Mouse (Mus musculus) urinary bladder, postnatal 4 days (tissue): ENCODE results near the gene Cyp2c23.

Experiments
- DNase-seq, 2 experiments: peaks; one replicate each; pipeline ENCODE4 v3.0.0; 2021 to 2022; ENCODE audit warnings: low spot score in 2 of 2

Gene Cyp2c23

DNA sequence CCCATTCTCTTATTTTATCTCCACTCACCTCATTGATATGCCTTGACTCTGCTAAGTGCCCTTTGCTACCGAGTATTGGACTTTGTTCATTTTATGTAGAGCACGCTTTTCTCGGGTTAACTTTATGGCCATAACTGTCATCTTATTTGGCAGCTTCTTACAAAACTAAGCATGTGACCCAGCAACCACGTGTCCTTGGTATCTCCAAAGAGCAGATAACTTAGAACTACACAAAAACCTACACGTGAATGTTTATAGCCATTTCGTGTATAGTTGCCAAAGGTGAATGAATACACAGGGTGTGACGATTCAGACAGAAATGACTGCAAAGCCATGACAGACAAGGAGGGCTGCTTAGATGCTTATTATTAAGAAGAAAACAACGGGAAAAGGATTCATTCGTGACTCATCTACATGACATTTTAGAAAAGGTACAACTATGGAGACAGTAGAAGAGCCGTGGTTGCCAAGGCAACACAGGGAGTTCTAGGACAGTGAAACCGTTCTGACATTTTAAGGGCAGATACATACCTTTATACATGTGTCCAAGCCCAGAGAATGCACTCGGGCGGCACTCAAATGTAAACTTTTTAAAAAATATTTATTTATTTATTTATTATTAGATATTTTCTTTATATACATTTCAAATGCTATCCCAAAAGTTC lies 4.0 kb downstream of the Cyp2c23 start:
- no peak for DNase-seq

DNA sequence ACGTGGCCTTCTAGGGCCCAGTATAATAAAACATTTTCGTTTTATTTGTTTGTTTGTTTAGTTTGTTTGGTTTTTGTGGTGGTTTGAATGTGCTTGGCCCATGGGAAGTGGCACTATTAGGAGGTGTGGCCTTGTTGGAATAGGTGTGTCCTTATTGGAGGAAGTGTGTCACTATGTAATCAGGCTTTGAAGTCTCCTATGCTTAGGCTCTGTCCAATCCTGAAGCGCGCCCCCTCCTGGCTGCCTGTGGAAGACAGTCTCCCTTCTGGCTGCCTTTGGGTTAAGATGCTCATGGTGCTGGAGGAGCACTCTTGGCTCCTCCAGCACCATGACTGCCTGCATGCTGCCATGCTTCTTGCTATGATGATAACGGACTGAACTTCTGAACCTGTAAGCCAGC lies 5.9 kb downstream of the Cyp2c23 start:
- no peak for DNase-seq

DNA sequence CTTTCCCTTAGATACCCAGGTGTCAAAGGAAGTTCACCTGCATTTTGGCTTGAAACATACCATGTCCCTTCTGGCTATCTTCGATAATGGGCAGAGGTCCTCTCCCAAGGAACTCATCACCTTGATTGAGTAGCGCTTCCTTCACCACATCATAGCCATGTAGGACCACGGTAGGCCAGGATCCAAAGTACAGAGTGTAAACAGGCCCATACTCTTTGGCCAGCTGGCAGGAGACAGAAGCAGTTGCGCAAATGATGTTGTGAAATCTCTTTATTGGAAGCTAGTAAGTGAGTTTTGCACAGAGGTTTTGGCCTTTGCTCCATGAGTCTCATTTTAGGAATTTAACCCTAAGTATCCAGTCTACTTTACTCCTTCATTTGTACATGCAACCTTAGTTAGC lies 7.5 kb downstream of the Cyp2c23 start:
- peak in 1 of 2 experiments; percentile 32 for DNase-seq

DNA sequence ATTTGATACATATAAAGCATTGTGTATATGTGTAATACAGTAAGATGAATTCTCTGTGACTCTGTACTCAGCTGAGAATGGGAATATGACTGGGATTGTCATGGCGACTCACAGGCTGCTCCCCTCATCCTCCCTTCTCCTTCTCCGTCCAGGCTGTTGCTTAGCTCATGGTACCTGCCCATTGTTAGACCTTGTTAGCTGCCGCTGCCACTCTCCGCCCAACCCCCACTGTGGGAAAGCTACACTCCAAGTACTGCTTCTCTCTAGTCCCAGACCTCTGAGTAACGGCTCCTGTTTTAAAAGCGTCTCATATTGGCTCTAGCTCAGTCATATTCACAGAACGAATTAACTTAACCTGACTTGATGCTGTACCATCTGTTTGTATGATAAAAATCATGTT lies 9.3 kb downstream of the Cyp2c23 start:
- DNase-seq = no peak

DNA sequence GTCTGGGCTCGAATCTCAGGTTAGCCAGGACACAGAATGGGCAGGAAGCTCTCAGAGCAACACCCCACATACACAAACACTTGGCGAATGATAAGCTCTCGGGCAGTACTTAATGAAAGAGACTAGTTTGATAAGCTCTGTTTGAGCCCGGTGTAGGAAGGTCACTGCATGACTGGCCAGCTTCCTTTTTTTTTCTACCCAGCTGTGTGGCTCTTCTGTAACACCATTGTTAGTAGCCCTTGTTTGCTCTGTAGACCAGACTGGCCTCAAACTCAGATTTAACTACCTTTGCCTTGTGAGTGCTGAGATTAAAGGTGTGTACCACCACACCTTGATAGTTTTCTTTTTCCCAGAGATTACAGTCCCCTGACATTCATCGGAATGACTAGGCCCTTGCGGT lies 15.1 kb downstream of the Cyp2c23 start:
- DNase-seq = no peak

DNA sequence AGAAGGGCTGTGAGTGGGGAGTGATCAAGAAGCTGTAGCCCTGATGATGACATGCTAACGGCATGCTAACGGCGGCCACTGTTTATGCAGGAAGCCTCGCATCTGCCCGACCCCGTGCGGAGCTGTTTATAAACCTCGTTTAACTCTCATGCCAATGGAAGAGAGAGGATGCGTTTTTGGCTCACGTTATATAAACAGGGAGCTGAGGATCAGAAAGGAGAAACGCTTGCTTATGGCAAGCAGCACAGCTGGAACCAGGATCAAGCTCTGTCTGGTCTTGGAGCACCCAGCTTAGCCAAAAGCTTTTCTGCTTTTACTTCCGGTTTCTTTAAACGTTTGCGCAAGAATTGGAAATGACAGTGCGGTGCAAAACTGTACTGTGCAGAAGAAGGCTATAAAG lies 20.2 kb downstream of the Cyp2c23 start:
- DNase-seq = no peak

DNA sequence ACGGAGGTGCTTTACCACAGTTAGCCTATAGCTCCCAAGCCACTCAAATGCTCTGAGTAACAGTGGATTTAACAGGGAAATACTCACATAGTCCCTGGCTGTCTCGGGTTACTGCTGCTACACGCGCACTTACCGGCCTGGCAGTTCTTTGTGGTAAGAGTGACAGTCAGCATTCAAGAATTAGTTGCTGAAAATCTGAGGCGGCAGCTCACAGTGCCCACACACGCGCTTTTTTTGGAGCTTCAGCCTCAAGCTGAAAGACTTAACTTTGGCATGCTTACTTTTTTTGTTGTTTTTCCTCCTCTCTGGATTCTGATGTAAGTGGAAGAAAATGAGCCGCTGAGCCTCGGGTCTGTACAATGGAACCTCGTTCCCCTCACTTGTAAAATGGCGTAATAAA lies 21.8 kb downstream of the Cyp2c23 start:
- no peak for DNase-seq

DNA sequence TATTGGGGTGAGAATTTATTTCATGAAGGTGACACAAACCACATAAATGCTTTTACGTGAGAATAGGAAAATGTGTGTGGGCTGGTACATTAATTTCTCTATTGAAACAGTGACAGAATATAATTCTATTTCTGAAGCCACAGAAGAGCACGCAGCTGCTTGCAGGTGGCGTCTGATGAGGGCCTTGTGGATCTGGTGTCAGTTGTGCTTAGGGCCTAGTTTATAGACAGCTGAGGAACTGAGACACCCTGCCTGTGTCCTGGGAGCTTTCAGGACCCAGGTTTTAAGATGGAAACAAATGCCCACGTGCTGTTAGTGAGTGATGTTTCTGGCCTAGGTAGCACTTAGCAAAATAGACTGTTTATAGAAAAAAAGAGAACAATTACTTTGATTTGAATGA lies 24.0 kb downstream of the Cyp2c23 start:
- no peak for DNase-seq

DNA sequence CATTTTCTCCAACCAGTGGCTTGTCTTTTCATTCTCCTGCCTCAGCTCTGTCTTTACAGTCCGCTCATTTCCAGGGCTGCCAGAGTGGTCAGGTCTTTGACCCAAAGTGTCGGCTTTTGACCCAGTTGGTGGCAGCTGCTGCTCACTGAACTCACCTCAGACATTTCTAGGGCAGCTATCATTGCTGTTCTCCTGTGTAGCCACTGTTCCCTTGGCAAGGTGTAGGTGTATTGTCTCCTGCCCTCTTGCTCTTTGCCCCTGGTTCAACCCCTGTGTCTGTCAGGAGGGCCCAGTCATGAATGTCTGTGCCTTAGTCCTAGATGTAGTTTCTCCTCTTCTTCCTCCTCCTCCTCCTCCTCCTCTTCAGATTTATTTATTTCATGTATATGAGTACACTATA lies 24.7 kb downstream of the Cyp2c23 start:
- DNase-seq = no peak

DNA sequence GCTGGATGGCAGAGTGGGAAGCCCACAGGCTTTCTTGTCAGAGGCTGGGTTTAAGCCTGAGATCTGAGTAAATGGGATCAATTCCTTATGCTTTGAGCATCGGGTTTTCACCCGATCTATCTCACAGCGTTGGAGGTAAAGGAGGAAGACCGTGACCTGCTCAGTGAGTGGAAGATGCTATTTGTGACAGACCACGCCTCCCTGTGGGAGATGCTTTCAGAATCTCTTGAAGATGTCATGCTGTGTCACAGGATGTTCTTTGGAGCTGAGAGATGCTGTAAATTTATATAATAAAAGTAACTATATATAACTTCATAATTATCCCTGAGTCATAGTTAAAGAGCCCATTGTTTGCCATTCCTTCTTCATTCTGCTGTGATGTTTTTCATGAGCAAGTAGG lies 28.3 kb downstream of the Cyp2c23 start:
- DNase-seq = no peak

DNA sequence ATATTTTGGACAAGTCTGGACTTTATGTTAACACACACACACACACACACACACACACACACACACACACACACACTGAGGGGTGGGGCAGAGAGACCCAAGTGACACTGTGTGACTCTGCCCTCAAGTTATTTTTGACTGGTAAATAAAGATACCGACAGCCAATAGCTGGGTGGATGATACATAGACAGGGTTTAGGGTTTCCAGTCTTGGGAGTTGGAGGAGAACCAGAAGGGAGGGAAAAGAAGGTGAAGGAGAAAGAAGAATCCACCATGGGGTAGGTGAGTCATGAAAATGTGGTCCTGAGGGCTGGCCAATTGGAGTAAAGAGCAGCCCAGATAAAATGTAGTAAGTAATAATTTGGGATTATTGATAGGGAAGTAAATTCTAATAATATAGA lies 28.9 kb downstream of the Cyp2c23 start:
- DNase-seq = no peak

DNA sequence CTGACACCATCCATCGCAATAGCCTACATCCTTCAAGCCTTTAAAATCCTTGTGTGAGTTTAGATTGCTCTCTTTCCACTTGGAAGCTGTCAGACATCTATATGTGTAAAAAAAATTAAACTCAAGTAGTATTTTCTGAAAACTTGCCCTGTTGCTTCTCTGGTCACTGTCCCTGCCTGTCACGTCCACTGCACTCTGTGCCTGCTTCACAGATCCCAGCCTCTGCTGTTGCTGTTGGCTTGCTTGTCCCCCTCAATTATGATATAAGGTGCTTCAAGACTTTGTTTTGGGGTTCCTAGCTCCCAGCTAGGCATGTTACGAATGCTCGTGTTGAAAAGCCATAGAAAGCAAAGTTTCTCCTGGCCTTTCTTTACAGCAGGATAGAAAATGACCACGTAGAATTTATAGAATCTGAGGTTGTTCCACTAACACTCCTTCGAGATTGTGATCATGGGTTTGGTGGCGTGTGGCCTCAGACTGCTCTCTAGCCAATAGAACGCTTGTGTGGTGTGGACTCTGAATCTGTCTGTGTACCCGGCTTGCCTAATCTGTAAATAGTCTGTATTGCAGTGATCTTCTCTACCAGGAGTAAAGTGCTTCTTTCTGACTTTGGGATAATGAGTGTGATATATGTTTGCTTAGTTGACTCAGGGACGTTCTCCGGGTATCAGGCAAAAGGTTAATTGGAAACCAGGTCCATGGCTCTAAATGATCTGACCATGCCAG lies 30.0 kb downstream of the Cyp2c23 start:
- DNase-seq = no peak

DNA sequence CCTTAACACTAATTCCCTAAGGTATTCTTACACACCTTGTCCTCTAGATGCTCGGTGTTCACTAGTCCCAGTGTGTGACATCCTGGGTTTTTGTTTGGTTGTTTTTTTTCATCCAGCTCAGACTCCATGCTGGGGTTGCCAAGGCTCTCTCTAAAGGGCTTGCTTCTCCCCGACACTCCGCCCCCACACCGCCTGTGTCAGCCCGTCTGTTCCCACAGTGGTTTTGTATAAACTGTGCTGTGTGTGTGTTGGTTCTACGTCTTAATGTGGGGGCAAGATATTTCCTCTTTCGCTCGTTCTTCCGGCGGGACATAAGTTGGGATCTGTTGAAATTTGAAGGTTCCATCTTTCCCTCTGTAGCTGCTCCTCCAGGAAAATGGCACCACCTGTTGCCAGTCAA lies 30.9 kb downstream of the Cyp2c23 start:
- no peak for DNase-seq

DNA sequence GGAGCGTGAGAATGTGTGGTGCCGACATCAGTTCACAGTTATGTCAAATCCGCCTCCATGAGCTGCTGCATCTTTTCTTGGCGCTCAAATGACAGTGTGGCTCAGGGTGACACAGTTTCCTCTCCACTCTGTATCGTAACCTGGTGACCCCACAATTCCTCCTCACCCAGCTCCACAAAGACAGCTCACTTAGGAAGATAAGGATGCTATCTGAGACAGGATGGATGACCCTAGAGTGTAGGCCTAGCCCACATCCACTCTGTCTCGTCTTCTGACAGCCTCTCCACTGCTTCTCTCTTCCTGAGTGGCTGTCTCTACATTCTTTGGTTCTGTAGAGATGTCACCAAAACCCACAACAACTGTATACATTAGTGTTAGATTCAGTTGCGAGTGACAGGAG lies 33.6 kb downstream of the Cyp2c23 start:
- no peak for DNase-seq

DNA sequence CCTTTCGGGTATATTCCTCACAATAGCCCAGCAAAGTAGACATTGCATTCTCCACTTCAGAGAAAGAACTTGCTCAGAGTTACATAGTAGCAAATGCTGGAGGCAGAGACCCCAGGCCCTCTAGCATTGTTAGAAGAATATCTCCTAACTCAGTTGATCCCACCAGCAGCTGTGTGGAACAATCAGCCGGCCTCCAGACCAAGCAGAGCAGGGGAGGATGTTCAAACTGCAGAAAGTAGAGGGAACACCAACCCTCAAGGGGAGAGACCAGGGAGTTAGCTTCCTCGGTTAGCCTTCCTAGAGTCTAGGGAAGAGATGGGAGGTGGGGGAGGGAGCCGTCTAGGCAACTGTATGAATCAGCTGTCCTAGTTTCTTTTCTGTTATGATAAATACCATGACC lies 36.5 kb downstream of the Cyp2c23 start:
- DNase-seq = no peak

DNA sequence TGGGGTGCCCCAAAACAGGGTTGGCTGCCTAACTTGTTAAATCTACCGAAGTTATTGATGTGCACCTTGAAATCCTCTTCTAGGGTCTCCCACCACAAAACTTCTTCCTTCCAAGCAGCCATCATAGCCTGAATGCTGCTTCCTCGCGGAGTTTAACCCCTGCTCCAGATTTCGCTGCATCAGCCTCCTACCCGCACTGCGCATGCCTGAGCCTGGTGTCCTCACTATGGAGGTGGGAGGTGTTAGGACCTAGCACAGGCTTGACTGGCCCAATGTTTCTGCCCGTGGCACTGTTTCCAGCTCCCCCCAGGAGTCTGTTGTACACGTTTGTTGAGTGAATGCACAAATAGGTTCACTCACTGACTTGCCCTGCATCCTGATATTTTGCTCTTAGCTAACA lies 38.6 kb downstream of the Cyp2c23 start:
- no peak for DNase-seq

DNA sequence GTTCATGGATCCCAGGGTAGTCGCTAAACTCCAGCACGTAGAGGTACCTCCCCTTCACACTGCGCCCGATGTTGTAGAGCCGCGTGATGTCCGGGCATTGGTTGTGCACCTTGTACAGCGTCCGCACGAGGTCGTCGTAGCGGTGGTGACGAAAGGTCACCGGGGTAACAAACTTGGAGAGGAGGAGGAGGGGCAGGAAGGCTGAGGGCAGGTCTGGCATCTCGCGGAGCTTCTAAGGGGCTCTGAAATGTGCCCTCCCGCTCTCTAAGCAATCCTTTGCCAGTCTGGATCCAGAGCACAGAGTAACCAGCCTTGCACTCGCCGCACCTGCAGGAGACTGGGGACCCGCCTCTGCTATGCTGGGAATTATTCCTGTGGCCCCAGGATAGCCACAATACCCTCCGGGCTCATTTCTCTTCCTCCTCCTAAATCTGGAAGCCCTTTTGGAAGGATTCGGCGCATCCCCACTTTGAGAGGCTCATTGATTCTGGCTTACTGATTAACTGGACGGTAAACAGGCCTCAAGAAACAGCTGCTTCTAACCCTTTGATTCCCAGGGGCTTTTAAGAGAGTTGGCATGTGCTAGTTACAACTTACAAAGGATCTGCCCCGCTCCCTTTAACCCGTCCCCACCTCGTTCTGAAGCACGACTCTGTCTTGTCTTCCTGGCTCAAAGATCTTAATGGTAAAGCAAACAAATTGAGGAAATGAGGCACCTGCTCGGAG lies 42.8 kb downstream of the Cyp2c23 start, which contains the start of gene Cpn1:
TSS of gene Cpn1 (minus strand) at position 488 of the 726 bp plus-strand sequence.
- DNase-seq = no peak

DNA sequence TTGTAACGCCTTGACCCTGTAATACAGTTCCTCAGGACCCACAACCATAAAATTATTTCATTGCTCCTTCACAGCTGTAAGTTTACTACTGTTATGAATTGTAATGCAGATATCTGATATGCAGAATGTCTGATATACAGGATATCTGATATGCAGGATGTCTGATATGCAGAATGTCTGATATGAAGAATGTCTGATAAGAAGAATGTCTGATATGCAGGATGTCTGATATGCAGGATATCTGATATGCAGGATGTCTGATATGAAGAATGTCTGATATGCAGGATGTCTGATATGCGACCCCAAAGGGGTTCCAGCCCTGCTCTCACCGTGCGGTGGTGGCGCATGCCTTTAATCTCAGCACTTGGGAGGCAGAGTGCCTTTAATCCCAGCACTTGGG lies 47.0 kb downstream of the Cyp2c23 start:
- no peak for DNase-seq

DNA sequence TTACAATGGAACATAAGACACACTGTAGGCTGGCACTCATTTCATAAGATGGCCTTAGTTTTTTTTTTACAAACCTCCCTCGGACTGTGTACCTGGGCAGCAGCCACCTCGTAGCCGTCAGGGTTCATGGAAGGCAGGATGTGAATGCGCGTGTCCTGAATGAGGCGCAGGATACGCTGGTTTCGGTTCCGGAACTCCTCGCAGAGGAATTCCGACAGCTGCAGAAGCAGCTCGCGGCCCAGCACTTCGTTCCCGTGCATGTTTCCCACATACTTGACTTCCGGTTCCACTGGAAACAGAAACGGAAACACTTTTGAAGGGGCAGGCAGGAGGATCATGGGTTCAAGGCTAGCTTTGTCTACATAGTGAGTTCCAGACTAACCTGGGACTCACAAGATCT lies 48.3 kb downstream of the Cyp2c23 start:
- DNase-seq = no peak

DNA sequence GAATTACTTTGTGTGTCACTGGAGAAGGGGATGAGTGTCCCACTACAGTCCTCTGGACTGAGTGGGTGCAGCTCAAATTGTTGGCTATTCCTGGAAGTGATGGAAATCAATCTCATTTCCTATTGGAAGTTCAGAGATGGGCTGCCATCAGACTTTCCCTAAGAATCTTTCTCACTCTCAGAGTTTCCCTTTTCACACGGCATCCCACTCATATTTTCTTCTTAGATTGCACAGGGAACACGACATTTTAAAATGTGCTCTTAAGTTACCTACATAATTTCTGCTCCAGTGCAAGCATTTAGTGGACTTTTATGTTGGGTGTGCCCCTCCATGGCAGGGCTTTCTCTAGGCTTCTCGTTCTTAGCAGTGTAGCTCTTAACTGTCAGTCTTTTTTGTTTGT lies 51.2 kb downstream of the Cyp2c23 start:
- no peak for DNase-seq

DNA sequence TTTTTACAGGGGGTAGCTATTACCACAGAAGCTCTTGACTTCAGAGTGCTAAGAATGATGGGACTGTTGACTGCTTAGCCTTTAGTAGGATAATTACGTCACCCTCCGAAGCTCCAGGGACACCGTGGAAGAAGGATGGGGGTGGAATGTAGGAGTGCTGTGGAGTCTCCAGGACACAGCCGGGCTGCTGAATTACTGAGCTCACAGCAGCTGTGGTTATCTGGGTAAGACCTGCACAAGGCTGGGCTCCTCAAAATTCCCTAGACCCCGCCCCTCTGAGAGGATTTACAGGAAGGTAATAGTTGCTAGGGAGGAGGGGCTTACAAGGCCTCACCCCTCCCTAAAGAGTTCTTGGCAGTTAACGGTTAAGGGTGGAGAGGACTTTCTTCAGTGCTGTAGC lies 52.3 kb downstream of the Cyp2c23 start:
- DNase-seq = no peak

DNA sequence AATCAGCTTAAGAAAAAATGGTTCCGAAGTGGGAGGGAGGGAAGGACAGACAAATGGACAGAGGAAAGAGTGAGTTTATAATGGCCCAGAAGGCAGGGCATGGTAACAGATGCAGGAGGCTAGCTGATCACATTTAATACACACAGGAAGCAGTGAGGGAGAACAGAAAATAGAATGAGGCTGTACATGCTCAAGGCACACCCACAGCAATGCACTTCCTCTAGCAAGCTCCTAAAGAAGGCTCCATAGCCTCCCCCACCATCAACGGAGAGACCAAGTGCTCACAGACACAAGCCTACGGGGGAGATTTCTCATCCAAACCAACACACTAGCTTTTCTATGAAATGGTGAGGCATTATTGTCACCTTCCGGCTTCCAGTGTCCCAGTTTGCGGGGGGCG lies 54.8 kb downstream of the Cyp2c23 start:
- DNase-seq = no peak

DNA sequence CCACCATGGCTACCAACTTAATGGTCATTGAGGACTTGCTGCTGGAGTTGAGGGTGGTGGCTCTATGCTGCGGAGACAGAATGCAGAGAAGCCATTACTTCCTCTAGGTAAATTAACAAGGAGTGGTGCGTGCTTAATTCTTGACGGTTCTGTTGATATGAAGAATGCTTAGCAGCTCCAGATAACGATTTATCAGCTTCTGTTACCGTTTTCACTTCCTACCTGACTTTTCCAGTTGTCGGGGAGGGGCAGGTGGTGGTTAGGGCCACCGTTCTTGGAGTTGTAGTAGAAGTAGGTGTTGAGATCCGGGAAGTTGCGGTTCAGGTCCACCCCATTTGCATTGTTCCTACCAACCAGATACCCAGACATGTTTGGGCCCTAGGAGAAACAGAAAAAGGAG lies 55.3 kb downstream of the Cyp2c23 start:
- no peak for DNase-seq
